Mouse (Mus musculus) kidney, adult 9 months (tissue): ENCODE results near the gene Glb1l.
"Not testable (repeated sequence)": the region's sequence is repeated elsewhere in the genome, so short reads cannot be mapped to it uniquely, and the experiment has no call there.

Source experiments
- DNase-seq: peaks from one replicate; pipeline ENCODE4 v3.0.0; 2022

Gene Glb1l

GRCm38 (mm10) chr1:75210136-75211087 lies at the start of gene Glb1l, which contains the start of gene Stk16:
Glb1l (minus strand) TSS chr1:75210813.
Stk16 (plus strand) TSS chr1:75210838.
- peak; percentile 97 for DNase-seq

- no peak for DNase-seq
Measured at GRCm38 (mm10) chr1:75255516-75256046, 45.0 kb upstream of the Glb1l start.

DNA sequence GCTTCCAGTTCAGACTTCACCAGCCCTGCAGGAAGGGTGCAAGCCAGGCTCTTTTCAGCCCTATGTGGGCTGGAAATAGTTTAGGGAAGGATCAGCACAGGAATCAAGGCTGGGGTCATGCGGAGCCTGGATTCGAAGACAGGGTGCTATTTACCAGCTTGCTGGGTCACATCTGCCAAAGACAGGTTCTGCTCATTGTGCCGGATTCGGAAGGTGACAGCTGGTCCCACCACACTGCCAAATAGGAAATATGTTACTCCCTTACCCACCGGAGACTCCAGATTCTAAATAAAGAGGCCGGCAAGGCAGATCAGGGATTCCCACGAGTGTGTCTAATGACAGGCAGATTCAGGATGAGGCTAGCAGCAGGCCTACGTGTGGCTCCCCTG lies 44.0 kb upstream of the Glb1l start:
- DNase-seq = no peak

GRCm38 (mm10) chr1:75253849-75254624 lies 43.4 kb upstream of the Glb1l start:
- peak; percentile 87 for DNase-seq

DNA sequence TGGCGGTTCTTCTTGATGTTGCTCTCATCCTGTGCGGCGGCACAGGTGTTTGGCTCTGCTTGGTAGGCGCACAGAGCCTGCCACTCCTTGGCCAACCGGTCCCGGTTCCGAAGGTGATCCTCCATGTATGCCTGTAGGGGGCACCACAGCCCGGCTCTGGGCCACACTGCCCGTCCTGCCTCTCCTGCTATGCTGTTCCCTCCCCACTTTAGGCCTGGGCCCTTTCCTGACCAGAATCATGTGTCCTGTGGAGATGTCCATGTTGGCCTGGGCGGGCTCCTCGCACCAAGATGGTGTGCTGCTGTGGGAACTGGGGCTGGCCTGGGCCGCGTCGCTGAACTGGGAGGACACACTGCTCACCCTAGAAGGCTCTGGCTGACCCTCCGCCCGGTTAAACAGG lies 42.4 kb upstream of the Glb1l start:
- DNase-seq = no peak

- no peak for DNase-seq
Measured at GRCm38 (mm10) chr1:75252308-75252707, 41.7 kb upstream of the Glb1l start.

GRCm38 (mm10) chr1:75251112-75251970 lies 40.7 kb upstream of the Glb1l start:
- peak; percentile 93 for DNase-seq

- DNase-seq = no peak
Measured at GRCm38 (mm10) chr1:75250498-75250897, 39.9 kb upstream of the Glb1l start.

DNA sequence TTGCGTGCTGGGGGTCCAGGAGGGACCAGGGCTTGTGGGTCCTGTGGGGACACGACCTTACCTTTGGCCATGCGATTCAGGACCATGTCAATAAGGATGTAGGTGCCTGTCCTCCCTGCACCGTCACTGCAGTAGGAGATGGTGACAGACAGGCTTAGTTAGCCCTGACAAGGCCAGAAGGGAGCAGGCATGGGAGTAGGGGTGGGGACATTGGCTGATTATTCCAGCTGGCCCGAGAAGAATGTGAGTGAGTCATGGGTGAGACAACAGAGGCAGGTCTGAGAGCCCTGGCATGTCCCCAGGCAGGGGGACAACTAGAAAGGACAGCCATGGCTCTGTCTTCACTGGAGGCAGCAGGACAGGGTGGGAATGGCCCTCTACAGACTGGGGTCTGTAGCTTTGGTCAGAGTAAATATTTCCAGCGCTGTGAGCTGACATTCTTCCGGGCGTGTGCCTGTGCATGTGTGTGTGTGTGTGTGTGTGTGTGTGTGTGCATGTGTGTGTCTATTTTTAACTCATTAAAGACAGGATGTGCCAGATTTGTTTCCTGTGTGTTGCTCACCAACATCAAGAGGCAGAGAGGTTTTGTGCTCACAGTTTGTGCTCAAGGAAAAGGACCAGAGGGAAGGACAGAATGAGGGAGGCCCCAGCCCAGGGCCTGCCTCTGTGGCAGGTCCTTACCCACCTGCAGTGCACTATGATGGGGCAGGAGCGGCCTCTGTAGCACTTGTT lies 37.6 kb upstream of the Glb1l start:
- no peak for DNase-seq

- no peak for DNase-seq
Measured at GRCm38 (mm10) chr1:75247071-75247930, 36.7 kb upstream of the Glb1l start.

DNA sequence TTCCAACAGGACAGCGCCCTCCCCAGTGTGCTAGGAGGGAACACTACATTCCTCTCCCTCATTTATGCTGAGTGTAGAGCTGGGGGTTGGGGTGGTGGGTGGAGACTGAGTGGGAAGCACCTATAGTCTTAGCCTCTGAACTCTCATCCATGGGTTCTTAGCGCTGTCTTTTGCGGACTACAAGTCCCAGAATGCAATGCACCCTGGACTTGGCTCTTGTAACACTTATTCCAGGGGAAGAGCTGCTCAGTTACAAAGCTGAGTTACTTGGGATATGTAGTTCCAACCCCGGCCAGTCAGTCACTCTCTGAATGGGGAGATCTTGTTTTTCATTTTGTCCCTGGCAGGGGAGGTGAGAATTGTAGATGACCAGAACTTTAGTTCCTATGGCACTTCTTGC lies 34.2 kb upstream of the Glb1l start:
- peak; percentile 77 for DNase-seq

DNA sequence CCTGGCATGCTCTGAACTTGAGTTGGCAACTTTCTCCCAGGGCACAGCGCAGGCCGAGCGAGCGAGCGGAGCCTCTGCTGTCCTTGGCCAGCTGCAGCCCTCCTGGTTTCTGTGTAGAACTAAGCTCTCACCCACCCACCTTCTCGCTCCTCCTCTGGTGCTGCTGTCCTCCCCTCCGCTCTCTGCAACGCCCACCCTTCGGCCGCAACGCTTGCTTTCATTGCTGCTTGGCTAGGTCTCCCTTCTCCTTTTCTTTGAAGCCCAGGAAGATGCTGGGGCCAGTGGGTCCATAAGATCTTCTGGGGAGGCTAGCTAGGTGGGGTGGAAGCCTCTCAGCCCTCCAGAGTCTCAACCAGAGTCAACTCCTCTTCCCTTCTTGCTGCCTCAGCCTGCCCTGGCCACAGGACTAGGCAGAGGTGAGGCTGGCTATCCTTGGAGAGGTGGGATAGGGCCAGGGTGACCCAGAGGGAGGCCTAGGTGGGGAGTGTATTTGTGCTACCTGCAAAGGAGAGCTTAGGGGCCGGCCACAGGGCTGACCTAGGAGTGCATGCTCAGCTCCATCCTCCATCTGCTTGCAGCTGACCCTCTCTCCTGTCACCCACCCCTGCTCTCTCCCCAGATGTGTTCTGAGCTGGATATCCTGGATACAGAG lies 33.7 kb upstream of the Glb1l start:
- no peak for DNase-seq

DNA sequence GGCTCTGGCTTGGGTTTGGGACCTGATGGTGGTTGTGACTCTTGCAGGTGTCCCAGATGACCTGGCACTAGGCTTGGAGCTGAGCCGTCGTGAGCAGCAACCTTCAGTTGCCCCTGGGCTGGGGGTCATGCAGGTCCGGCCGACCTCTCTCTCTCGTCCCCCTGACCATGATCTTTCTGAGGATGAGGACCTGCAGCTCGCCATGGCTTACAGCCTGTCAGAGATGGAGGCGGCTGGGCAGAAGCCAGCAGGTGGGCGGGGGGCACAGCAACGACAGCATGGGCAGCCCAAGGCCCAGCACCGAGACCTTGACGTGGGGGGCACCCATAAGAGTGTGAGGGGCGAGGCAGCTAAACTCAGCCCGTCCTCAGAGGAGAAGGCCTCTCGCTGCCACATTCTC lies 32.8 kb upstream of the Glb1l start:
- DNase-seq = no peak

GRCm38 (mm10) chr1:75239591-75239990 lies 29.0 kb upstream of the Glb1l start:
- no peak for DNase-seq

DNA sequence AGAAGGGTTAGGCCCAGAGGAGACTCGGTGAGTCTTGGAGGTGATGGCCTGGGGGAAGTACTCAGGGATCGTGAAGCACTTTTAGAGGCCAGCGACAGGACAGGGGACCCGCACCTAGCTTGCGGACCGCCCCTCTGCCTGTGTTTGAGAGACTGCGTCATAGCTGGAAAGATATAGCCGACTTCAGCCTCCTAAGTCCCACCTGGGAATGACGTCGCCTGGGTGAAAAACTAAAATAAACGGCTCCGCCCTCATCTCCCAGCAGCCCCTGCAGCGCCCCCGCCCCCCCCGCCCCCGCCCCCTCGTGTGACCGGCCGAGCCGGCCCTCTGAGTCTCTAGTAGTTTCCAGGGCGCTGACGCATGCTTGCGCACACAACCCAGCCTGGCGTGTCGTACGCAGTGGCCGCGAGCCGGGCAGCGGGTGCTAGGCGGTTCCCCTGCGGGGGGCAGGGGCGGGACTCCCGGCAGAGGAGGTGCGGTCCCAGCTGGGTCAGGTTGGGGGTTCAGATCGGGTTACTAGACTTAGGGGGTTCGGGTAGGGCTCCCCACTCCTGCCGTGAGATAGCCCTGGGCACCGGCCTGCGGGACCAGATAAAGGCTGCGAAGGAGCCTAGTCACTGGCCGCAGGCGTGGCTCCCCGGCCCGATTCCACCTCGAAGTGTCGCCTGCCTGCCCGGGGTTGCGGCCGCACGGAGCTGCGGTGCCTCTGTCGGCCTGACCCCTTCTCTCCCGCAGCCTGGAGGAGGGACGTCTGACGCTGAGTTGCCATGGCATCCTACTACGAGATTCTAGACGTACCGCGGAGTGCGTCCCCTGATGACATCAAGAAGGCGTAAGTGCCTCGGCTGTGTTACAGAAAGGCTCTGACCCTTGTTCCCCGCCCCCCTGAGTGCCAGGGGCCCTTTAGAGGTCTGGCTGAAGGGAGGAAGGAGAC lies 25.8 kb upstream of the Glb1l start, which contains the start of gene Dnajb2:
Dnajb2 (plus strand) TSS at position 290 of the 934 bp plus-strand sequence.
- peak; percentile 94 for DNase-seq

GRCm38 (mm10) chr1:75234606-75235005 lies 24.0 kb upstream of the Glb1l start:
- DNase-seq = peak; percentile 80

- not testable (repeated sequence) for DNase-seq
Measured at GRCm38 (mm10) chr1:75232489-75232888, 21.9 kb upstream of the Glb1l start.

GRCm38 (mm10) chr1:75231664-75232152 lies 21.1 kb upstream of the Glb1l start, which contains the start of gene A630095N17Rik:
A630095N17Rik (minus strand) TSS chr1:75232102.
- DNase-seq = no peak

GRCm38 (mm10) chr1:75231224-75231623 lies 20.6 kb upstream of the Glb1l start:
- no peak for DNase-seq
